Mouse (Mus musculus): ENCODE results near the gene Trip11.

The Trip11 gene

GRCm38 (mm10) chr12:101818608-101819370 is 94.3 kb downstream of the Trip11 start, which contains the start of gene Fbln5:
Gene Fbln5 (minus strand): TSS chr12:101819055.
- DNase-seq: peak in 1 of 2 experiments; percentile 26

DNA sequence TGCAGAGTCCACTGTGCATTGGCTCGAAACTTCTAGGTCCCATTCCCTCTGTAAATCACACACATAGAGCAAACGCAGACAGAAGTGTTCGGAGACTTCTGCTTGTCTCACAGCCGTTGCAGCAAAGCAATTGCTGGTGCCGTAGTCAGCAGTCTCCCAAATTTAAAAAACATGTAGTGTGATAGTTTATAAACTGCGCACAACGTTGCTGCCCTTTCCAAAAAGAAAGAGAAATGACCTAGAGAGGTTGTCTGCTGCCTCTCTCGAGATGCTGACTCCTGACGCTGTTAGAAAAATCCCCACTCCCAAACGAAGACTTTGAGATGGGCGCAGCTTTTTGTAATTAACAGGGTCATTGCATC is 94.8 kb downstream of the Trip11 start:
- DNase-seq: no peak

- DNase-seq: no peak
Observed at GRCm38 (mm10) chr12:101816810-101817209, 96.3 kb downstream of the Trip11 start.

DNA sequence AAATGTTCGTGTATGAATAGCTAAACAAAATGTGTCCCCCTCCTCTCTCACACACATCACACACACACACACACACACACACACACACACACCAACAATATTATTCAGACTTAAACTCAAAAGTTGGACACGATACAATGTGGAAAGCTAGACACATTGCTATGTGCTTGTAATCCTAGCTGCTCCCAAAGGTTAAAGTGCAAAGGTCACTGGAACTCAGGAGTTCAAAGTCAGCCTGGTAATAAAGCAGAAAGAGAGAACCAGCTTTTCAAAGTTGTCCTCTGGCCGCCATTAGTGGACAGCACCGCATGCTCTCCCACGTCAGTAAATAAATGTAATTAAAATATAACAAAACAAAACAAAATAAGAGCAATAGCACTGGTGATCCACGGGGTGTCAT is 97.3 kb downstream of the Trip11 start:
- no peak for DNase-seq

DNA sequence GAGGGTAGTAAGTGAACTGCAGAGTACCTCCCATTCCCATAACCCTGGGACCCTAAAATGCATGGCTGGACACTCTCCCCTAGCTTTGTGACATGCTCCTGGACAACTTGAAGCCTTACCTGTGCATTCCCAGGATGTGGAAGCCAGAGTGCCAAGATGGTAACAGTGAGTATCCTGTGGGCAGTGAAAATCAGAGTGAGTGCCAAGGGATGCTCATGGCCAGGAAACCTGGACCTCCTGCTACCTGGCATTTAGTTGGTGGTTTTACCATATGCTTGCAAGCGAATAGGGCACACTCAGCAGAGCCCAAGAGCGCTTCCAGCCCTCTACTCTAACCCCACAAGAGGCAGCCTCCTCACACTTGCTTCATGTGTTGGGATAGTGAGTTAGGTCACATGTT is 98.6 kb downstream of the Trip11 start:
- peak; percentile 54 to 61 for DNase-seq

DNA sequence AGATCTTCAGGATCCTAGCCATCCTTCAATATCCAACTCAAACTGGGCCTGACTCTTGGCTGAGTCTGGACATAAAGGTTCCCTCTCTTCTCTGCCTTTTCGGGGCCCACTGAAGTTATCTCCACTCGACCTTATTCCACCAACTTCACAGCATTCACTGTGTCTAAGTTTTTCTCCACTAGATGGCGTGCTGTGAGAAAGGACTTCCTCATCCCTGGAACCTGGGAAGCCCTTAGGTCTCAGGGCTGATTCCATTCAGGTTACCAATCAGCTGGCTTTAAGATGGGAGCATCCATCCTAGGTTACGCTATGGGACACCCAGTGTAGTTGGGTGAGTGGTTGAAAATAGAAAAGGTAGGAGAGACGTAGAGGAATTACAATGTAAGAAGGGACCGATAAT is 101.9 kb downstream of the Trip11 start:
- no peak for DNase-seq

GRCm38 (mm10) chr12:101810515-101810914 is 102.6 kb downstream of the Trip11 start:
- peak; percentile 65 to 80 for DNase-seq

- DNase-seq: no peak
Observed at GRCm38 (mm10) chr12:101807400-101807799, 105.7 kb downstream of the Trip11 start.

GRCm38 (mm10) chr12:101802445-101802844 is 110.6 kb downstream of the Trip11 start:
- DNase-seq: no peak

DNA sequence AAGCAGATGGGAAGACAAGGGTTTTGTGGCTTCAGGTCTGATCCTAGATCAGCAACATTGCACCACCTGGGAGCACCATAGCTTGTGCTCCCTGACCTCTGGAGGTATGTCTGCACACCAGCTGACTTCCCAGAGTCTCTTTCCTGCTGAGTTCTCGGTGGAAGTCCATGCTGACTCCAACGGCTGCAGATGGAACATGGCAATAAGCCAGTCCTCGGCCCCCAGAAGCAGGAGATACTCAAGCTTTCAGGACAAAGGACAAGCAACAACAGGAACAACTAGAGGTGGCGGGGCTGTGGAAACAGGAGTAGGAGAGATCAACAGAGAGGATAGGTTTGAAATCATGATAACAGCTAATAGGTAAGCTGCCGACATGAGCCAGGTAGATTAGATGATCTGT is 111.3 kb downstream of the Trip11 start:
- DNase-seq: no peak

GRCm38 (mm10) chr12:101801051-101801450 is 112.0 kb downstream of the Trip11 start:
- no peak for DNase-seq

- DNase-seq: no peak
Observed at GRCm38 (mm10) chr12:101798189-101798922, 114.7 kb downstream of the Trip11 start.

DNA sequence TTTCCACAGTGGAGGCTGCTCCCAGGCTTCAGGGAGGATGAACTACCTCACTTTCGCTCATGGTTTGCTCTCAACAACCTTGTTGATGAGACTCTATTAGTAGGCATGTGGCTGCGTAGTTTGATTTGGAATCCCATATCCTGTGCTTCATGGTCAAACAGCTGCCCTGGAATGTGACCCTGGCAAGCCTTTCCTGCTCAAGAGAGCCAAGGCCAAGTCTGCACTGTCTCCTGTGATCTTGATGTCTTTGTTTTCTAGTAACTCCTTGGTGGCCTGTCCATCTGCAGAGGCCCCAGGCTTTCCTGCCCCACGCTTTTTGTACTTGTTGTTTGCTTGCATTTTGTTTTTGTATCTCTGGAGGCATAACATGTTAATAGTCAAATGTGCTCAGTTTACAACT is 118.6 kb downstream of the Trip11 start:
- DNase-seq: no peak

GRCm38 (mm10) chr12:101793221-101793621 is 119.8 kb downstream of the Trip11 start:
- DNase-seq: no peak

DNA sequence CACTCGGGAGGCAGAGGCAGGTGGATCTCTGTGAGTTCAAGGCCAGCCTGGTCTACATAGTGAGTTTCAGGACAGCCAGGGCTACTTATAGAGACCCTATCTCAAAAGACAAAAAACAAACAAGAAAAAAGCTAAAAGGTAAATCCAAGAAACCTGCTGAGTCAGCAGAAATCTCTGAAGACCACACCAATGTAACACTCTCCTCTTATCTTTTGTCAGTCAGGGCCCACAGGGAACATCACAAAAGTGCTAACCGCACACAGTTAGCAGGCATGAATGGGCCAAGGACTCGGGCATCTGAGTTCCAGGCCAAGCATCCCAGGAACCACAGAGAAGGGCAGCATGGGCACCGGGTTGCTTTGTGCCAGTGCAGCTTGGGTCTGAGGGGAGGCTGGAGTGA is 120.4 kb downstream of the Trip11 start:
- DNase-seq: no peak

DNA sequence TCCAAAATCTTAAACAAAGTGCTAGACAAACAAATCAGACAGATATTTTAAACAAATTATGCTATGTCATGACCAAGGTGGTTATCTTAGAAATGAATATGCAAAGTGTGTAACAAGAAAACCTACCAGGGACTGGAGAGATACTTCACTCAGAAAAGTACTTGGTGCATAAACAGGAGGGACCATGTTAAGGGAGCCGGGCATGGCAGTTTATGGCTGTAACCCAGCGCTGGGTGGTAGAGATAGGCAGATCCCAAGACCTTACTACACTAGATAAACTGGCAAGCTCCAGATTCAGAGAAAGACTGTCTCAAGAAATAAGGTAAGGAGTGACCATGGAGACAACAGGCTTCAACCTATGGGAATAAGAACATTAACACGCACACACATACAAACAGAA is 123.3 kb downstream of the Trip11 start:
- no peak for DNase-seq

- no peak for DNase-seq
Observed at GRCm38 (mm10) chr12:101789250-101789649, 123.8 kb downstream of the Trip11 start.

Measured in cerebellum, adult 18-20 months (tissue).